In the genomic region with DNA sequence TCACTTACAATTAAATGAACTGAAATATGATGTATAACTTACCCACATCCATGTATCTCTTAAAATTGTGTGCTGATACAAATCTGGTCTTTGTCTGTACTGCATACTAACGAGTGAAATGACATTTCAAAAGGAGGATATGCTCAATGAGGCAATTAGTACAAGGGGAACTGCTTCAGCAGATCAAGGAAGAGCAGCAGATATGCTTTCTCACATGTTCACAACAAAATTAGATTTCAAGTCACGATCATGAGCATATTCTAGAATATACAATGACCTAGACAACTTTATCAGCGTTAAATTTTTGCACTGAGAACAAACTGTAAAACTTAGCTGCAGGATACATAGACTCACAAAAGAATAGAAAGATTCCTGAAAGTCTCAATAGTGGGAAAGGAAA, we compare ENCODE assay signal across 22 mouse cellular contexts. TPM values are rescaled to one million over a fixed set of nuclear protein-coding genes. Genes with fewer than 3 reads are reported as not detected.
"Had no signal": no experiment of that assay in that cellular context is flagged by ENCODE, and none has a peak within 500 bp of the region (broad histone marks: within the 10 kb centered on the region; RNA-seq: fewer than 3 reads in every experiment).

A gene (minus strand): TSS at position 101 of the 400 bp plus-strand sequence.

- H3K27me3 ChIP-seq: liver, embryonic 13.5 days; liver, embryonic 15.5 days; lung, embryonic 15.5 days; megakaryocyte, embryonic 14.5 days; midbrain, embryonic 12.5 days; neural tube, embryonic 12.5 days had no signal

- ATAC-seq: liver, postnatal 0 days; lung, postnatal 0 days had no signal

- H3K4me1 ChIP-seq: liver, embryonic 13.5 days; liver, embryonic 15.5 days; lung, embryonic 15.5 days; megakaryocyte, embryonic 14.5 days; midbrain, embryonic 12.5 days; neural tube, embryonic 12.5 days had no signal

- H3K9me3 ChIP-seq: liver, embryonic 13.5 days; liver, embryonic 15.5 days; lung, embryonic 15.5 days; megakaryocyte, embryonic 14.5 days; midbrain, embryonic 12.5 days; neural tube, embryonic 12.5 days had no signal

- H3K4me2 ChIP-seq: liver, embryonic 13.5 days; liver, embryonic 15.5 days; lung, embryonic 15.5 days; midbrain, embryonic 12.5 days; neural tube, embryonic 12.5 days had no signal

- H3K9ac ChIP-seq: liver, embryonic 13.5 days; liver, embryonic 15.5 days; liver, postnatal 0 days; lung, embryonic 15.5 days; midbrain, embryonic 12.5 days; neural tube, embryonic 12.5 days had no signal

- DNase-seq: liver, embryonic 13.5 days; liver, postnatal 0 days; lung, adult 2 months; lung, postnatal 14 days; lung, postnatal 36 days; right cerebral cortex, postnatal 14 days; thymus, adult 18-20 months; thymus, postnatal 14 days; thymus, postnatal 36 days had no signal

- H3K27ac ChIP-seq: liver, embryonic 13.5 days; liver, embryonic 15.5 days; lung, embryonic 15.5 days; macrophage; midbrain, embryonic 12.5 days; neural tube, embryonic 12.5 days had no signal

- H3K4me3 ChIP-seq: liver, embryonic 13.5 days; liver, embryonic 15.5 days; lung, embryonic 15.5 days; megakaryocyte, embryonic 14.5 days; midbrain, embryonic 12.5 days; neural tube, embryonic 12.5 days had no signal

- H3K36me3 ChIP-seq: liver, embryonic 13.5 days; liver, embryonic 15.5 days; lung, embryonic 15.5 days; midbrain, embryonic 12.5 days; neural tube, embryonic 12.5 days had no signal

RNA-seq across cellular contexts. Expression of the gene that starts here (rescaled TPM):
- polyA plus RNA-seq: liver, embryonic 13.5 days; liver, embryonic 15.5 days; liver, postnatal 0 days; lung, adult 2 months; lung, embryonic 15.5 days; lung, postnatal 0 days; macrophage; midbrain, embryonic 12.5 days; midbrain, postnatal 0 days; neural tube, embryonic 12.5 days; neural tube, embryonic 14.5 days; spleen, adult 2 months; stomach, embryonic 14.5 days; stomach, embryonic 16.5 days; thymus, postnatal 0 days had no signal
